Mouse (Mus musculus) liver, postnatal 0 days (tissue): ENCODE measurements around the gene Slc39a2. TPM values are rescaled to one million over a fixed set of nuclear protein-coding genes. Genes with fewer than 3 reads are reported as not detected.

Source experiments
- ATAC-seq: fragments of 200-750 bp; cut with Nextera tagmentation; 2 replicates; pipeline ENCODE4 v1.8.0; 2017; ENCODE audit warnings: mild to moderate bottlenecking, moderate library complexity
- DNase-seq: peaks from one replicate; pipeline ENCODE4 v3.0.0-alpha.2; 2016
- H3K27ac ChIP-seq: fragments of 300-500 bp; sonication (generic); 2 replicates; pipeline ENCODE4 v1.5.1; 2014; ENCODE audit warnings: antibody characterized with exemption, moderate library complexity, mild to moderate bottlenecking, low read depth
- H3K27me3 ChIP-seq: fragments of 300-500 bp; sonication (generic); 2 replicates; pipeline ENCODE4 v1.6.1; 2014; ENCODE audit warnings: low read length, control low read depth, mixed read lengths; ENCODE audit not compliant: insufficient read depth
- H3K36me3 ChIP-seq: fragments of 300-500 bp; sonication (generic); replicated peaks from 2 replicates; pipeline ENCODE4 v1.6.1; 2014; ENCODE audit warnings: mild to moderate bottlenecking, control low read depth, low read length, moderate library complexity, mixed read lengths; ENCODE audit not compliant: insufficient read depth
- H3K4me1 ChIP-seq: fragments of 300-500 bp; sonication (generic); 2 replicates; pipeline ENCODE4 v1.6.1; 2014; ENCODE audit warnings: antibody characterized with exemption, mild to moderate bottlenecking, control low read depth; ENCODE audit not compliant: insufficient read depth
- H3K4me2 ChIP-seq: fragments of 300-500 bp; sonication (generic); 2 replicates; pipeline ENCODE4 v1.6.1; 2014; ENCODE audit warnings: low read depth, mild to moderate bottlenecking, low read length, moderate library complexity, mixed read lengths
- H3K4me3 ChIP-seq: fragments of 300-500 bp; sonication (generic); 2 replicates; pipeline ENCODE4 v1.5.1; 2014; ENCODE audit warnings: low read depth, low read length
- H3K9ac ChIP-seq: fragments of 300-500 bp; sonication (generic); replicated peaks from 2 replicates; pipeline ENCODE4 v1.6.1; 2014; ENCODE audit warnings: mild to moderate bottlenecking, moderate library complexity
- H3K9me3 ChIP-seq: fragments of 300-500 bp; sonication (generic); 2 replicates; pipeline ENCODE4 v1.6.1; 2016; ENCODE audit warnings: mild to moderate bottlenecking, control low read depth, low read length, mixed read lengths
- CTCF ChIP-seq: sonication (generic); IDR thresholded peaks from 2 replicates; pipeline ENCODE4 v1.5.1; 2016; ENCODE audit warnings: antibody characterized with exemption, low read depth
- EP300 ChIP-seq: IDR thresholded peaks from 2 replicates; pipeline ENCODE4 v1.6.1; 2016; ENCODE audit warnings: antibody characterized with exemption, low read depth, mild to moderate bottlenecking
- WGBS: fragments of 180-500 bp; shearing (Covaris S2); extraction: QIAGEN DNeasy Blood & Tissue Kit; methylation state at CpG from one replicate; pipeline ENCODE4 v1.1.7; 2014; ENCODE audit not compliant: insufficient replicate concordance; 5-methylcytosine and 5-hydroxymethylcytosine counted together
- polyA plus RNA-seq: library from polyadenylated mRNA; unstranded; fragments of >200 nt; fragmentation: Nextera tagmentation; extraction: Ambion mirVana; gene quantifications from 2 replicates; pipeline ENCODE4 v1.2.1, GENCODE M21; 2015

The Slc39a2 gene
- polyA plus RNA-seq, 1 experiment from 2014 or later, result 0.07 TPM

DNA sequence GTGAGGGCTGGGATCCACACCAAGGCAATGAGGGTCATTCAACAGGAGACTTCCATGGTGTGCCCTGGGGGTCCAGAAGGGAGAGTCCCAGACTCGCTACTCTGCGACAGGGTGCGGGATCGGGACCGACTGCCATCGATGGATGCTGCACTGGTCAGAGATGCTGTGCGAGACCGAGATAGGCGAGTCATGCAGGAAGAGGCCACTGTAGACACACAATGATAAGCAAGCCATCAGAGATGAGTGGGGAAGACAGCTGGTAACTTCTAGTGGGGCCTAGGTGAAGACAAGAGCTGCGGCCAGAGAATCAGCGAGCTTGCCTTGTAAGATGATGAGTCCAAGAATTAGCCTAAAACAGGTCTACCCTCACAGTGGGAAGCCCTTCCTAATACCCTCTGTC, 13.4 kb downstream of the Slc39a2 start:
- Histone ChIP-seq H3K9me3 (no peaks in the 10 kb centered on the region), H3K36me3 (peaks cover 29% of the 10 kb centered on the region), H3K4me3 (no peak overlapping the region), H3K4me2 (no peak overlapping the region), H3K27me3 (no peaks in the 10 kb centered on the region), H3K4me1 (peaks cover 12% of the 10 kb centered on the region), H3K27ac (no peak overlapping the region), H3K9ac (no peak overlapping the region)
- no peak for ATAC-seq
- TF ChIP-seq EP300, result no peak
- no peak for TF ChIP-seq CTCF
- WGBS, result 53% methylated on average over 11 of the region's 11 CpGs
- DNase-seq, result no peak

DNA sequence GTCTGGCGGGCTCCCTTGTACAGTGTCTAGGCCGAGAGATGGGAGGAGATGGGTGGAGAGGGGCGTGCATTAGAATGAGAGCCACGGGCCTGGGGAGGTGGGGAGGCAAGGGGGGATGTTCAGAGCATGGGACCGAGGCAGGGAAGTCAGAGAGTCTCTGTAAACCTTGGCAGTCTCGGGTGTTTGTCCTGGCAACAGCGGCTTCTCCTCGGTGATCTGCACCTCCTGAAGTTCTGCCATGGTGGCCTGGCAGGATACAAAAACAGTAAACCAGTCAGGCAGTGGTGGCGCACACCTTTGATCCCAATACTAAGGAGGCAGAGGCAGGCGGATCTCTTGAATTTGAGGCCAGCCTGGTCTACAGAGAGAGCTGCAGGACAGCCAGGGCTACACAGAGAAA, 18.6 kb downstream of the Slc39a2 start:
- WGBS, result 75% methylated on average over 10 of the region's 10 CpGs
- H3K4me1 ChIP-seq, result peaks cover 32% of the 10 kb centered on the region
- TF ChIP-seq EP300 (no peak), CTCF (no peak)
- no peaks in the 10 kb centered on the region for H3K9me3 ChIP-seq
- H3K27ac ChIP-seq, result peak overlapping the region; percentile 92
- H3K4me2 ChIP-seq, result peak overlapping the region; percentile 88
- peaks cover 4% of the 10 kb centered on the region; the same call in 1 of the 2 replicates for H3K27me3 ChIP-seq
- ATAC-seq, result no peak
- peak overlapping the region; percentile 60 for H3K4me3 ChIP-seq
- H3K9ac ChIP-seq, result peak overlapping the region; percentile 55; the same call in 1 of the 2 replicates
- DNase-seq, result no peak
- H3K36me3 ChIP-seq, result peaks cover 24% of the 10 kb centered on the region

- Histone ChIP-seq H3K27ac (peak overlapping the region; percentile 92), H3K27me3 (peaks cover 4% of the 10 kb centered on the region; the same call in 1 of the 2 replicates), H3K36me3 (peaks cover 20% of the 10 kb centered on the region), H3K4me2 (peak overlapping the region; percentile 88), H3K4me1 (peaks cover 31% of the 10 kb centered on the region), H3K9me3 (no peaks in the 10 kb centered on the region), H3K9ac (peak overlapping the region; percentile 65), H3K4me3 (peak overlapping the region; percentile 60)
- ATAC-seq (peak; percentile 80), DNase-seq (peak; percentile 56)
- TF ChIP-seq EP300 (peak; percentile 66; the same call in 1 of the 2 replicates), CTCF (no peak)
- WGBS, result 12% methylated on average over 14 of the region's 14 CpGs
These were observed 19.8 kb downstream of the Slc39a2 start for GRCm38 (mm10) chr14:51912391-51913061.

DNA sequence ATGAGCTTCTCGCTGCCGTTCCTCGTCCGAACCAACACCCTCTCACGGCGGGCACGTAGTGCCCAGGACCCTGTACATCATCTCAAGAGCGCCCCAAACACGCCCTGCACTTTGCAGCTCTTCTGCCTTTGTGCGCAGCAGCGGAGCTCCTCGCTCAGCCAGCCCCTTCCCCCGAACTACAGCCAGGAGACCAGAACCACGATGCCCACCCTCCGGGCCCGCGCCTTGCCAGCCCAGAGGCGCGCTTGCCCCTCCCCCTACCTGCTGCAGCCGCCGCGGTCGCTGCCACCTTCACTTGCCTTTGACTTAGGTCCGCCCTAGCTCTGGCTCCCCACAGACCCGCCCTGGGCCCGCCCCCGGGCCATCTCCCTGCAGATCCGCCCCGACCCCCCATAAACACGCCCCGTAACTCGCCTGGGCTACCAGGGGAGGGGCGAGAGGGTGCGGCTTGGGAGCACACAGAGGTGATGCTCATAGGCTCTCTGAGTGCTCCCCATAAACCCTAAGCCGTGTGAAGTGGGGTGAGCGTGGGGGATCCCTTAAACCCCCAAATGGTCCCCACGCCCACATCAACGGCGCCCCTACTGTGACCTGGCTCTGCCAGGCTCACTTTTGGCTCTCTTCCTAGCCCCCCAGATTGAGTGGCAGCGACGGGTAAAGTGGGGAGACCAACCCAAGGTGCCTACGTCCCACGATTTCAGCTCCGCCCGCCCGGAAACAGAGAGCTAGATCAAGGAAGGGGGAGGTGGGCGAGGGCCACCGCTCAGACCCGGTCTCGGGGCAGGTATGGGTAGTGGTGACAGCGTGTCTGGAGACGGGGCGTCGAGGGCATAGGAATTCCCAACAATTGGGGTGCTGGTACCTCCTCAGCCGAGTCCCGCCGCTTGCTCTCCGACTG, 20.6 kb downstream of the Slc39a2 start:
- WGBS, result under 1% methylated on average over 56 of the region's 58 CpGs
- Histone ChIP-seq H3K9me3 (no peaks in the 10 kb centered on the region), H3K4me2 (peak overlapping the region; percentile 88), H3K9ac (peak overlapping the region; percentile 65), H3K27me3 (peaks cover 4% of the 10 kb centered on the region; the same call in 1 of the 2 replicates), H3K27ac (peak overlapping the region; percentile 92), H3K36me3 (peaks cover 15% of the 10 kb centered on the region), H3K4me1 (peaks cover 27% of the 10 kb centered on the region), H3K4me3 (peak overlapping the region; percentile 60)
- peak; percentile 88 for DNase-seq
- peak; percentile 87 for ATAC-seq
- TF ChIP-seq EP300 (no peak), CTCF (no peak)

GRCm38 (mm10) chr14:51913960-51914762, 21.5 kb downstream of the Slc39a2 start, which contains the start of gene Ndrg2:
Gene Ndrg2 (minus strand): TSS chr14:51914158.
- ATAC-seq (no peak), DNase-seq (peak; percentile 63)
- Histone ChIP-seq H3K36me3 (peaks cover 9% of the 10 kb centered on the region; the same call in 1 of the 2 replicates), H3K4me1 (peaks cover 27% of the 10 kb centered on the region), H3K4me3 (peak within 1 kb of the TSS; percentile 60), H3K9me3 (no peaks in the 10 kb centered on the region), H3K4me2 (peak within 1 kb of the TSS; percentile 88), H3K9ac (peak within 1 kb of the TSS; percentile 65), H3K27me3 (peaks cover 4% of the 10 kb centered on the region; the same call in 1 of the 2 replicates), H3K27ac (peak within 1 kb of the TSS; percentile 92)
- 8% methylated on average over 22 of the region's 23 CpGs for WGBS
- TF ChIP-seq EP300 (no peak), CTCF (no peak)
